Mouse (Mus musculus): ENCODE measurements around the gene Ddx58. TPM values are rescaled to one million over a fixed set of nuclear protein-coding genes. Genes with fewer than 3 reads are reported as not detected.

The Ddx58 gene
- polyA plus RNA-seq, 1 experiment from 2014 or later: 63.2 TPM

DNA sequence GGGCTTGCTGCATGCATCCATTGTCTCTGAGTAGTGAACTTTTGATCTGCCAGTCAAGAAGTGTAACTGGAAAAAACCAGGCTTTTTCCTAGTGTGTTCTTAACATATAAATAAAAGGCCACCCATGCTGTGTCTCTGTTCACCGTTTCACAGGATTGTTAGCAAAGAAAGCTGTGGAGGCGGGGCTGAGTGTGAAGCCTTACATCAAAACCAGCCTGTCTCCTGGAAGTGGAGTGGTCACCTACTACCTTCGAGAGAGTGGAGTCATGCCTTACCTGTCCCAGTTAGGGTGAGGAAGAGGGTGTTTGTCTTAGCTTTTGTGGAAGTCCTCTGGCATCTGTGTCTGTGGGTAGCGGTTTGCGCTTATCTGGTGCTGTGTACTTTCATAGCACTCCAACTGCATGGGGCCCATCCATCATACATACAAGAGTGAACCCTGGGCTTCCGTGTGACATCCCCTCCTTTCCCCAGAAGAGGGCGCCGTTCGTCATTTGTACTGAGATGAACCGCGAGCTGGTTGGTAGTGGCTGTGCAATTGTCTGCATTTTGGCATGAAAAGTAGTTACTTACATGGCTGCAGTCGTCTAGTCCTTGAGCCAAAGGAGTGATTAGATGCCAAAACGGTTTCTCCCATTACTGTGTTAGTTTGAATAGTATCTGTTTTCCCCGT is 56.8 kb downstream of the Ddx58 start:
- H3K27ac ChIP-seq: no peak overlapping the region
- H3K4me3 ChIP-seq (ENCODE audit: inconsistent target): no peak overlapping the region
- H3K36me3 ChIP-seq (ENCODE audit: inconsistent target): peaks cover 84% of the 10 kb centered on the region
- WGBS (ENCODE audit: missing documents): 54% methylated on average over 14 of the region's 14 CpGs
- no peaks in the 10 kb centered on the region for H3K79me2 ChIP-seq (ENCODE audit: inconsistent target)

DNA sequence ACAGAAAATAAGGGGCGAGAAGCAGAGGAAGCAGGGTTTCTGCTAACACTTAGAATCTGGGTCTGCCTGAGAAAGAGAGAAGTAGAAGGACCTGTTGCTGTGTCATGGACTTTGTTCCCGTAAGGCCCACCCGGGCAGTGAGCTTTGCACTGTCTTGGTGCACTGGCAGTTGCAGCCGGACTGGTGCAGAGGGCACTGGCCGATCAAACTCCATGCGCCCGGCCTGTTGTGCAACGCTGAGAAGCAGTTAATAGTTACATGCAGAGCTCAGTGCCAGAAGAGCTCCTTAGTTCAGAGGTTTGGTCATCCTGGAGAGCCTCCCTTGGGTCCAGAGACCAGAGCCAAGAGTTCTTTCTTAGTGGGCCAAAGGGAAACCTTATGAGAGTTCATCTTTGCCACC is 57.9 kb downstream of the Ddx58 start:
- Histone ChIP-seq H3K36me3 (ENCODE audit: inconsistent target) (peaks cover 83% of the 10 kb centered on the region), H3K4me3 (ENCODE audit: inconsistent target) (no peak overlapping the region), H3K79me2 (ENCODE audit: inconsistent target) (no peaks in the 10 kb centered on the region), H3K27ac (no peak overlapping the region)
- WGBS (ENCODE audit: missing documents): 93% methylated on average over 8 of the region's 8 CpGs

DNA sequence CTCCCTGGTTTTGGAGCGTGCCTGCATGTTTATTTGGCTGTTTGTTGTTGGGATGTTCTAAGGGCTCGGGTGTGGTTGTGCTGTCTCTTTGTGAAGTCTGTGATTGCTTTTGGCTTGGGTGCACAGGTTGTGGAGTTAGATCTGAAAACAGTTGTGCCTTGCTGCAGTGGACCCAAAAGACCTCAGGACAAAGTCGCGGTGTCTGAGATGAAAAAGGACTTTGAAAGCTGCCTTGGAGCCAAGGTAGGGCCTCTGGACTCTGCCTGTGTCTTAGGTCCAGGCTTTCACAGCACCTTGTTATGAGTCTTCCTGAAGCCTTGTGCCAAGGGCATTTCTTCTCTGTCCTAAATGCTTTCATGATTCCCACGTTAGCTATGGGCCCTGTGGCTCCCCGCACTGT is 59.6 kb downstream of the Ddx58 start:
- 93% methylated on average over 5 of the region's 6 CpGs for WGBS (ENCODE audit: missing documents)
- Histone ChIP-seq H3K79me2 (ENCODE audit: inconsistent target) (no peaks in the 10 kb centered on the region), H3K4me3 (ENCODE audit: inconsistent target) (no peak overlapping the region), H3K27ac (no peak overlapping the region), H3K36me3 (ENCODE audit: inconsistent target) (peaks cover 83% of the 10 kb centered on the region)

DNA sequence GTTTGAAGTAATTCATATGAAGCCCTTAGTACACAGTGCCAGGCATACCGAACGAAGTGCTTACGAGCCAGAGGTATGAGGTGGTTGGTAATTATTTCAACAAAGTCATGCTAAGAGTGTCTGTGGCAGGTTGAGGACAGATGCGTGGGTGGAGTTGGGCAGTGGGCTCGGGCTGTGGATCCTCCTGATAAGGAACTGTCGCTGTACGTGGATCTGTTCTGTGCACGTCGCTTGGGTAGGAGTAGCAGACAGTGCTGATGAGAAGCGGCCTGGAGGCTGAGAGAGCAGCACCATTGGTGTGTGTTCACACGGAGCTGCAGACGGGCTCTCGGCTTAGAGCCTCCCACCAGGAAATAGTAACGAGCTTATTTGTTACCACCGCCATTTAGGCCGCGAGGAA is 61.0 kb downstream of the Ddx58 start:
- H3K36me3 ChIP-seq (ENCODE audit: inconsistent target): peaks cover 70% of the 10 kb centered on the region
- H3K79me2 ChIP-seq (ENCODE audit: inconsistent target): no peaks in the 10 kb centered on the region
- H3K4me3 ChIP-seq (ENCODE audit: inconsistent target): no peak overlapping the region
- no peak overlapping the region for H3K27ac ChIP-seq
- WGBS (ENCODE audit: missing documents): 88% methylated on average over 17 of the region's 17 CpGs

DNA sequence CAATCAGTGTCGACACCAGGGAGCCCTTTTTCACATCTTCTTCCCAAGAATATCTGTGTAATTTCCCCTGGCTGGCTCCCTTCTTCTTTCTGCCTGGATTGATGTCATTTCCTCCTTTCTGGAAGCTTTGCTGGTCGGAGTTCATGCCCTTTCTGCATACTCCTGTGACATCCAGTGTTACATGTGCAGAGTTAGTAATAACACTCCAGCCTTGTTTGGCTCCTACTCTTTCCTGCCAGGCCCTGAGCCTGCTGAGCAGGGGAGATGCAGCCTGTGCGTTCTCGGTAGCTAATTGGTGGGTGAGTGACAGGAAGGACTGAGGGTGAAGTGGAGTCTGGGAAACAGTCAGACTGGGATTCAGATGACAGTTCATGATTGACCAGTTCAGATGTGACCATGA is 65.3 kb downstream of the Ddx58 start:
- Histone ChIP-seq H3K79me2 (ENCODE audit: inconsistent target) (no peaks in the 10 kb centered on the region), H3K27ac (no peak overlapping the region), H3K4me3 (ENCODE audit: inconsistent target) (no peak overlapping the region), H3K36me3 (ENCODE audit: inconsistent target) (peaks cover 39% of the 10 kb centered on the region)
- WGBS (ENCODE audit: missing documents): 94% methylated on average over 4 of the region's 4 CpGs

DNA sequence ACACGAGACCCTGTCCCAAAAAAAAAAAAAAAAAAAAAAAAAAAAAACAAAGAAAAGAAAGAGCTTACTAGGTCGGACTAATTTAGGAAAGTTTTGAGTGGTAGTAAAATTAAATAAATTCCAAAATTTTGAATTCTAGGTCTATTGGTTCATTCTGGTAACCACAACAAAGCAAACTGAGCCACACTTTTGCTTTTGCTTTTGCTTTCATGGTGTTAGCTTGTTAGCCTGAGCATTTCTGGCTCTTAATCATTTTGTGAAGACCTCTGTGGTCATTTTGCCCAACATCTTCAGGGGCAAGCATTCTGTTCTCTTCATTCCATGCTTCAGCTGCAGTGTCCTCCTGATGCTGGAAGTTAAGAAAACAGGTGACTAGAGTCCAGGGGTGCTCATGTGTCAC is 67.3 kb downstream of the Ddx58 start:
- no peak overlapping the region for H3K27ac ChIP-seq
- no peak overlapping the region for H3K4me3 ChIP-seq (ENCODE audit: inconsistent target)
- no peaks in the 10 kb centered on the region for H3K79me2 ChIP-seq (ENCODE audit: inconsistent target)
- H3K36me3 ChIP-seq (ENCODE audit: inconsistent target): peaks cover 39% of the 10 kb centered on the region
- WGBS (ENCODE audit: missing documents): 57% methylated on average over 1 of the region's 2 CpGs

DNA sequence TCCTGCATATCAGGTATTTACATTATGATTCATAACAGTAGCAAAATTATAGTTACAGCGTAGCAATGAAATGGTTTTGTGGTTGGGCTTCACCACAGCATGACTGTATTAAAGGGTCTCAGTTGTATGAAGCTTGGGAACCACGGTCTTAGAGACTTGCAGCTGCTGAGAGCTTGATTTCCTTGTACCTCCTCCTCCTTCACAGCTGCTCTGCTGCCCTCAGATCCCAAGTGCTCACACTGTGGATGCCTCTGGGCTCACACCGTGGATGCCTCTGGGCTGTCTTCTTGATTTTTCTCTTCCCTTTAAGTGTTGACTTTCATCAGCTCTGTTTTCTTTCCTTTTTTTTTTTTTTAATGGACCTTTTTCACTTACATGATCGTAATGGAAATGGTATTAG is 68.2 kb downstream of the Ddx58 start:
- peaks cover 40% of the 10 kb centered on the region for H3K36me3 ChIP-seq (ENCODE audit: inconsistent target)
- WGBS (ENCODE audit: missing documents): 86% methylated on average over 4 of the region's 4 CpGs
- no peak overlapping the region for H3K27ac ChIP-seq
- H3K79me2 ChIP-seq (ENCODE audit: inconsistent target): no peaks in the 10 kb centered on the region
- no peak overlapping the region for H3K4me3 ChIP-seq (ENCODE audit: inconsistent target)

DNA sequence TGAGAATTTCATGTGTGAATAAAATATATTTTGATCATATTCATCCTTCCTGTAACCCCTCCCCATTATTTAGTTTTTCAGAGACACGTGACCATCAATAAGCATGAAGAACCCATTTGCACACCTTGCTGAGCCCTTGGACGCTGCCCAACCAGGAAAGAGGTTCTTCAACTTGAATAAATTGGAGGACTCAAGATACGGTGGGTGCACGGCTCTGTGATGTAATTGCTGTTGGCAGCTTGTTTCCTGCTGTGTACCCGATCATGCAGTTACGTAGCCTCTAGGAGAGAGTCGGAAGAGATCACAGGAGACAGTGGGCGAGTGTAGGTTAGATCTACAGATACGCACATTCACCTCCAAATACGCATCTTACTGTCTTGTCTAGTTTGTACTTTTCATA is 76.0 kb downstream of the Ddx58 start:
- 94% methylated on average over 10 of the region's 10 CpGs for WGBS (ENCODE audit: missing documents)
- no peak overlapping the region for H3K4me3 ChIP-seq (ENCODE audit: inconsistent target)
- H3K27ac ChIP-seq: no peak overlapping the region
- peaks cover 38% of the 10 kb centered on the region; the same call in 1 of the 2 replicates for H3K79me2 ChIP-seq (ENCODE audit: inconsistent target)
- peaks cover 37% of the 10 kb centered on the region for H3K36me3 ChIP-seq (ENCODE audit: inconsistent target)

DNA sequence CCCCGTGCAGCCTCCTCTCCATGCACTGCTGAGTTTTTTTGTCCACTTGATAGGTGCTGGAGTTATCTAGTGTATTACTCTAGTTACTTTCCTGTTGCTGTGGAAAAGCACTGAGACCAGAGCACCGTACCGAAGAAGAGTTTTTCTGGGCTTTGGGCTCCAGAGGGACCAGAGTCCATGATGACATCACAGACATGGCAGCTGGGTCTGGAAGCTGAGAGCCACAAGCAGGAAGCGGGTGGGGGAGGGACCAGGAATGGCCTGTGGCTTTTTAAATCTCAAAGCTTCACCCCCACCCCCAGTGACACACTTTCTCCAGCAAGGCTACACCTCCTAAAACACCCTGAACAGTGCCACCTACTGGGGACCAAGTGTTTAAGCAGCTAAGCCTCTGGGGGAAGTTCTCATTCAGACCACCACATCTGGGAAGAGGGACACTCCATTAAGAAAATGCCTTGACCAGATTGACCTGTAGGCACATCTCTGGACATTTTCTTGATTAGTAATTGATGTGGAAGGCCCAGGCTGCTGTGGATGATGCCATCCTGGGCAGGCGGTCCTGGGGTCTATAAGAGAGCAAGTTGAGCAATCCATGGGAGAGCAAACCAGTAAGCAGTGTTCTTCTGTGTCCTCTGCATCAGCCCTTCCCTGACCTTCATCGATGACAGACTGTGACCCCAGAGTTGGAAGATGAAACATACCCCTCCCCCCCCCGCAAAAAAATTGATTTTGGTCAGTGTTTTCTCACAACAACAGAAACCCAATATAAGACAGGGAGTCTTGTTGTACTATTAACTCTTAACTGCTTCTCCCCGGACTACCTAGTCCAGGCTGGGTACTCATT is 78.8 kb downstream of the Ddx58 start:
- Histone ChIP-seq H3K36me3 (ENCODE audit: inconsistent target) (peaks cover 13% of the 10 kb centered on the region), H3K27ac (no peak overlapping the region), H3K4me3 (ENCODE audit: inconsistent target) (no peak overlapping the region), H3K79me2 (ENCODE audit: inconsistent target) (peaks cover 63% of the 10 kb centered on the region; the same call in 1 of the 2 replicates)
- 95% methylated on average over 7 of the region's 8 CpGs for WGBS (ENCODE audit: missing documents)

DNA sequence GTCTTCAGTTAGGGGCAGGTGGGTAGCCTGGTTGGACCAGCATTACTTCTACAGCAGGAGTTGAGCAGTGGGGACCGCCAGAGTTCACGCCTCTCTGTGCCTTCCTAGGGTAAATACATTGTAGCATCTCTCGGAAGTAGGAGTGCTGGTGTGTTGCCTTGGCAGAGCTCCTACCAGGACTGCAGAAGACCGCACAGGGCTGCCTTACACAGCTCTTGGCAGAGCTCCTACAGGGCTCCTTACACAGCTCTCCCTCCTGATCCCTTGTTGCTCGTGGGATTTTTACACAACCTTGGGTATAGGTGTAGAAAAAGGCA is 81.4 kb downstream of the Ddx58 start:
- Histone ChIP-seq H3K36me3 (ENCODE audit: inconsistent target) (no peaks in the 10 kb centered on the region), H3K27ac (no peak overlapping the region), H3K79me2 (ENCODE audit: inconsistent target) (peaks cover 89% of the 10 kb centered on the region), H3K4me3 (ENCODE audit: inconsistent target) (no peak overlapping the region)
- WGBS (ENCODE audit: missing documents): 90% methylated on average over 5 of the region's 5 CpGs

DNA sequence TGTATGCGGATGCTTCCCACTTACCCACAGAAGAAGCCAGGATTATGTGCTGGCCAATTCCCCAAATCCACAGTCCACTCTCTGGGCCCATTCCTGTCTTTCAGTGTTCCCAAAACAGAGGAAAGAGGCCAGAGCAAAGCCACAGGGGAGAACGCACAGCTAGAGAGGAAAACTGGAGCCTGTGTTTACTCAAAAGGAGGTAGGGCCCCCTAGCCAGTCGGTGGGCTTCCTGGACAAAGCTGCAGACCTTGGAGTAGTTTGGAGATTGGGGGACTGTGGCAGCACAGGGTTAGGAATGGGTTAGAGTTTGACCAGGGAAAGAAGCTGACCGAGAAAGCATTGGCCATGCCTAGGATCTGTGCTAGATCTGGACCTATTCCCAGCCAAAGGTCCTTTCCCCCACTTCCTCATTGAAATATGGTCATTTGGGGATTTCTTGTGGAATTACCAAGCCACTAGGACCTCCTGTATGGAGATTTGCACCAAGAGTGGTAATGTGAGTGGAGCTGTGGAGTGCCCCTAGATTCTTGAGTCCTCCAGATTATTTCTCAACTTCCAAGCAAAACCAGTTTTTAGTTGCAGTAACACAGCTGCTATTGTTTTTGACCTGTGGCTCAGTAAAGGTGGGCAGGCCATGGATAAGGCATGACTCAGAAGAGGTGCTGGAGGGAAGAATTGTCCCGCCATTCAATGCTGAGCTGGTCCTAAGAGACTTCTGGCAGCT is 82.0 kb downstream of the Ddx58 start:
- WGBS (ENCODE audit: missing documents): 84% methylated on average over 5 of the region's 5 CpGs
- Histone ChIP-seq H3K36me3 (ENCODE audit: inconsistent target) (no peaks in the 10 kb centered on the region), H3K79me2 (ENCODE audit: inconsistent target) (peaks cover 94% of the 10 kb centered on the region), H3K4me3 (ENCODE audit: inconsistent target) (no peak overlapping the region), H3K27ac (no peak overlapping the region)

DNA sequence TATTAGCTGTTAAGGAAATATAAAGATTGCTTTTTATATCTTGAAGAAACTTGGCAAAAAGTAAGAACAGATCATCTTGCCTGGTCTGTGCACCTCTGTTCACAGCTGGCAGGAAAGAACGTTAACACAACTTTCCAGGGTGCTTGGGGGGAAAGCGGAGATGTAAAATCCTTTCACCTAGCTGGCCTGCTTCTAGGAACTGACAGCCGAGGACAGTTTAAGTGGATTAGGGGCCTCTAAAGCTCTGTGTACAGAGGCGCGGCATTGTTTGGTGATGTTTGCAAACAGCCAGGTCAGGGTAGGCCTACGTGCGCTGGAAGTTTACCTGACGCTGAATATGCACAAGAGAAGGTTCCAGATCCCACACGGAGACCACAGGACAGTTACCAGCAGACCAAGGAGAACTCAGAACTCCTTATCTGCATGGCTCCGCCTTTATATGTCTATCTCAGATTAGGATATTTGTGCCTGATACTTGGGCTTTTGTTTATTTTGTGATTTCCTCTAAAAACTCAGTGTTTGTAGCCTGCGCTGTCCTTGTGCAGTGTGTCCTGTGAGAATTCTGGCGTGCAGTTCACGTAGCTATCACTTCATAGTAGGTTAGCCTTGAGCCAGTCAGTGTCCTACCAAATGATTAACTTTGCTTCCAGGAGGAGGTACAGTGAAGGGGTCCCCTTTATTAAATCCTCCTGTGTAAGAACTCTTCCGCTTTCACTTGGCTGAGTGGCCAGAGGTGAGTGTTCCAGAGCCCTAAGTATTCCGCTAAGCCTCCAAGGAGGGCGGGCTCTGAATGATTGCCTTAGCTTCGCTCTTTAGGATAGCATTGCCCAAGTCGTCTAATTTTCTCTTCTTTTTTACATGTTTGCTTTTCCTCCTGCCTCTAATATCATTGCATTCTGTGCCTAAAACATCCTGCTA is 82.8 kb downstream of the Ddx58 start:
- H3K79me2 ChIP-seq (ENCODE audit: inconsistent target): peaks cover 95% of the 10 kb centered on the region
- 94% methylated on average over 18 of the region's 18 CpGs for WGBS (ENCODE audit: missing documents)
- H3K4me3 ChIP-seq (ENCODE audit: inconsistent target): no peak overlapping the region
- no peaks in the 10 kb centered on the region for H3K36me3 ChIP-seq (ENCODE audit: inconsistent target)
- H3K27ac ChIP-seq: no peak overlapping the region

DNA sequence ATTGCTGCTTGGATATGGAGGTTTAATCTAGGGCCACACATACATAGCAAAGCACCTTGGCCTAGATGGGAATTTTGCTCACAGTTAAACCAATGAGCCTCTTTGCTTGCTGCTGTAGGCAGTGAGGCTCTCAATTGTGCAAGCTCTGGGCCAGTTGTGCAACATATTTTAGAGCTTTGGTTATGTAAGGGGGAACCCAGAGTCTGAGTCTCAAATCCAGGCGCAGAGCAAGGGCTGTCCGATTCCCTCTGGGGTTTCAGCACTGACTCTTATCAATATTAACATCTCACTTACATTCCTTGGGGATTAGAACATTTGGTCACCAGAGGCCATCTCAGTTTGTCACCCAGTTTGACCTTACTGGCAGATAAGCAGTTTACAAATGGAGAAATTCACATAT is 83.5 kb downstream of the Ddx58 start:
- H3K27ac ChIP-seq: no peak overlapping the region
- WGBS (ENCODE audit: missing documents): 12% methylated on average over 2 of the region's 2 CpGs
- no peaks in the 10 kb centered on the region for H3K36me3 ChIP-seq (ENCODE audit: inconsistent target)

DNA sequence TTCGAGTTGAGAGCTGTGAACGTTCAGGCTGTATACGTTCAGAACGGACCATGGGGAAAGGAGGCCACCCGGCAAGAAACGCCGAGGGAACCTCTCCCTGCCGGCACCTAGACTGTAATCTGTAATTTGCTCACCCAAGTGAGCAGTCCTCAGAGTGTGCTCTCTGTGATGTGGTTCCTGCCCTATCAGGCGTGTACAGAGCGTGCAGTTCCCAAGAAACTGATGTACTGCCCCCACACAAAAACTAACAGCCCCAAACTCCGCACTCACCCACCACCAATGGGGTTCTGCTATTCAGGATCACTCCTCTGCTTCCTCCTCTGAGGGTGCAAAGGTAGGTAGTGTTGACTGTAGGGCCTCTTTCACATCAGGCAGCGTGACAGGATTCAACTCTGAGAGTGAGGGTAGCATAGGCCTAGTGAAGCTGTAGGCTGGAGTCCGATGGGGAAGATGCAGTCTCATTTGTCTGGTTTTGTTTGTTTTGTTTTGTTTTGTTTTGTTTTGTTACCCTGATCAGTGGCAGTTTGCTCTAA is 84.1 kb downstream of the Ddx58 start:
- Histone ChIP-seq H3K79me2 (ENCODE audit: inconsistent target) (peaks cover 95% of the 10 kb centered on the region), H3K36me3 (ENCODE audit: inconsistent target) (no peaks in the 10 kb centered on the region), H3K4me3 (ENCODE audit: inconsistent target) (no peak overlapping the region), H3K27ac (no peak overlapping the region)
- WGBS (ENCODE audit: missing documents): 97% methylated on average over 12 of the region's 13 CpGs

More for the DNA sequence above, 83.5 kb downstream of the Ddx58 start:
- Histone ChIP-seq H3K4me3 (ENCODE audit: inconsistent target) (no peak overlapping the region), H3K79me2 (ENCODE audit: inconsistent target) (peaks cover 95% of the 10 kb centered on the region)
